In genomic region chr14:25520991-25521390, GRCm38 (mm10) we compare ENCODE assay signal across 10 mouse cellular contexts.
DNase-seq lines count a peak whose midpoint lies in the region; ATAC-seq lines count a peak whose summit lies in the region.
"Had no signal": no experiment of that assay in that cellular context is flagged by ENCODE, and none has a peak within 500 bp of the region (broad histone marks: within the 10 kb centered on the region; RNA-seq: fewer than 3 reads in every experiment).

No protein-coding gene starts in this region.

- H3K27me3 ChIP-seq in hindbrain, embryonic 10.5 days (ENCODE audit: insufficient read depth, poor library complexity, severe bottlenecking): no peaks in the 10 kb centered on the region
- H3K27me3 ChIP-seq in hindbrain, embryonic 11.5 days (ENCODE audit: control insufficient read depth, insufficient read depth, low read length): no peaks in the 10 kb centered on the region
- H3K27me3 ChIP-seq in heart, embryonic 15.5 days: no peaks in the 10 kb centered on the region
- no peaks in the 10 kb centered on the region for H3K27me3 ChIP-seq in midbrain, embryonic 10.5 days (ENCODE audit: low read depth, poor library complexity, severe bottlenecking)
- H3K27me3 ChIP-seq: limb, embryonic 13.5 days; neural tube, embryonic 12.5 days had no signal

- H3K9ac ChIP-seq in hindbrain, embryonic 11.5 days (ENCODE audit: low read depth, low read length): no peak overlapping the region
- no peak overlapping the region for H3K9ac ChIP-seq in heart, embryonic 15.5 days
- H3K9ac ChIP-seq: limb, embryonic 13.5 days; neural tube, embryonic 12.5 days had no signal

- intact Hi-C loops in left cerebral cortex, postnatal 10 days (cut with DNase I): no loop called here

- no peak for DNase-seq in hindbrain, embryonic 10.5 days (ENCODE audit: low spot score)
- DNase-seq in hindbrain, embryonic 11.5 days (ENCODE audit: low spot score): no peak
- no peak for DNase-seq in midbrain, embryonic 10.5 days (ENCODE audit: low spot score)
- no peak for DNase-seq in urinary bladder, postnatal 36 days (ENCODE audit: low spot score in 2 of 2)
- DNase-seq in left cerebral cortex, postnatal 10 days (ENCODE audit: extremely low spot score in 1 of 2, low spot score in 2 of 2): no peak

- H3K27ac ChIP-seq in hindbrain, embryonic 10.5 days: peak overlapping the region; percentile 79
- no peak overlapping the region for H3K27ac ChIP-seq in hindbrain, embryonic 11.5 days (ENCODE audit: low read depth, low read length)
- H3K27ac ChIP-seq in brown adipose tissue, adult 24 weeks (replicated peaks; ENCODE audit: low read depth, low read length): peak overlapping the region; percentile 64
- peak overlapping the region; percentile 77 for H3K27ac ChIP-seq in heart, embryonic 15.5 days
- H3K27ac ChIP-seq in midbrain, embryonic 10.5 days (replicated peaks): peak overlapping the region; percentile 72
- H3K27ac ChIP-seq: neural tube, embryonic 12.5 days had no signal

- ATAC-seq in hindbrain, embryonic 11.5 days (ENCODE audit: low FRiP score): no peak
- no peak for ATAC-seq in heart, embryonic 15.5 days (replicated peaks; ENCODE audit: insufficient number of reproducible peaks, insufficient read depth, low FRiP score, low read depth)
- ATAC-seq: inflammation-experienced regulatory T-cells, adult 6 months had no signal

- no peaks in the 10 kb centered on the region for H3K9me3 ChIP-seq in hindbrain, embryonic 10.5 days
- no peaks in the 10 kb centered on the region for H3K9me3 ChIP-seq in hindbrain, embryonic 11.5 days (ENCODE audit: control insufficient read depth, low read length)
- no peaks in the 10 kb centered on the region for H3K9me3 ChIP-seq in heart, embryonic 15.5 days (replicated peaks)
- H3K9me3 ChIP-seq in midbrain, embryonic 10.5 days (replicated peaks): no peaks in the 10 kb centered on the region
- H3K9me3 ChIP-seq: limb, embryonic 13.5 days; neural tube, embryonic 12.5 days had no signal

- H3K36me3 ChIP-seq in hindbrain, embryonic 10.5 days: peaks cover 59% of the 10 kb centered on the region
- H3K36me3 ChIP-seq in hindbrain, embryonic 11.5 days (ENCODE audit: control insufficient read depth, insufficient read depth, low read length): no peaks in the 10 kb centered on the region
- peaks cover 5% of the 10 kb centered on the region; the same call in 1 of the 2 replicates for H3K36me3 ChIP-seq in heart, embryonic 15.5 days
- H3K36me3 ChIP-seq in midbrain, embryonic 10.5 days: peaks cover 68% of the 10 kb centered on the region

- WGBS in hindbrain, embryonic 10.5 days: 65% methylated on average over 9 of the region's 9 CpGs
- WGBS in hindbrain, embryonic 11.5 days: 75% methylated on average over 9 of the region's 9 CpGs
- 68% methylated on average over 9 of the region's 9 CpGs for WGBS in heart, embryonic 15.5 days
- WGBS in midbrain, embryonic 10.5 days: 30% methylated on average over 9 of the region's 9 CpGs

- no peak overlapping the region for H3K4me2 ChIP-seq in hindbrain, embryonic 11.5 days (replicated peaks; ENCODE audit: low read depth, low read length)
- no peak overlapping the region for H3K4me2 ChIP-seq in heart, embryonic 15.5 days
- H3K4me2 ChIP-seq: limb, embryonic 13.5 days; neural tube, embryonic 12.5 days had no signal

- peaks cover 98% of the 10 kb centered on the region for H3K4me1 ChIP-seq in hindbrain, embryonic 10.5 days (replicated peaks)
- H3K4me1 ChIP-seq in hindbrain, embryonic 11.5 days (replicated peaks; ENCODE audit: control insufficient read depth, insufficient read depth, low read length): peaks cover 22% of the 10 kb centered on the region
- H3K4me1 ChIP-seq in brown adipose tissue, adult 24 weeks (ENCODE audit: control insufficient read depth, insufficient read depth, insufficient read length, low read length): peaks cover 70% of the 10 kb centered on the region
- peaks cover 93% of the 10 kb centered on the region for H3K4me1 ChIP-seq in heart, embryonic 15.5 days (replicated peaks)
- peaks cover 97% of the 10 kb centered on the region for H3K4me1 ChIP-seq in midbrain, embryonic 10.5 days

- no peak overlapping the region for H3K4me3 ChIP-seq in hindbrain, embryonic 10.5 days
- no peak overlapping the region for H3K4me3 ChIP-seq in hindbrain, embryonic 11.5 days (ENCODE audit: low read depth, low read length)
- H3K4me3 ChIP-seq in brown adipose tissue, adult 24 weeks (ENCODE audit: insufficient read depth, low read depth, low read length): no peak overlapping the region
- H3K4me3 ChIP-seq in heart, embryonic 15.5 days: no peak overlapping the region
- no peak overlapping the region for H3K4me3 ChIP-seq in midbrain, embryonic 10.5 days
- H3K4me3 ChIP-seq: limb, embryonic 13.5 days; neural tube, embryonic 12.5 days had no signal
